Mouse (Mus musculus) olfactory bulb, adult 2 months (tissue): ENCODE data around the gene Ttc32.
"Not testable (repeated sequence)": the region's sequence is repeated elsewhere in the genome, so short reads cannot be mapped to it uniquely, and the experiment has no call there.

Experiments used
- CTCF ChIP-seq: fragments of 200-500 bp; IDR thresholded peaks from 2 replicates; pipeline ENCODE4 v1.5.1; 2012; ENCODE audit warnings: low read depth, mild to moderate bottlenecking, low read length, moderate library complexity; ENCODE audit not compliant: insufficient read depth
- POLR2A ChIP-seq: fragments of 200-500 bp; IDR thresholded peaks from 2 replicates; pipeline ENCODE4 v1.6.1; 2012; ENCODE audit warnings: mild to moderate bottlenecking, low read depth, low read length, moderate library complexity; ENCODE audit not compliant: insufficient read depth

DNA sequence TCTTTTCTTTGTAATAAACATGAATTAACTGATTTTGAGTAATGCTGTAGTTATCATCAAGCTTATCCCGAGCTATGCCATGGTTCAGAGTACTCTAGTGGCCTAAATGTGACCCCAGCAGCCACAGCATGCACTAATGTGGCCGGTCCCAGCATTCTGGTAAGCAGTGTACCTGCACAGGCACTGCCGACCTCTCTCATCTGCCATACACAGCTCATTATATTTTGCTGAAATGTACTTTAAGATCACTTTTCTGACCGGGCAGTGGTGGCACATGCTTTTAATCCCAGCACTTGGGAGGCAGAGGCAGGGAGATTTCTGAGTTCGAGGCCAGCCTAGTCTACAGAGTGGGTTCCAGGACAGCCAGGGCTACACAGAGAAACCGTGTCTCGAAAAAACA is 981 bp upstream of the Ttc32 start:
- not testable (repeated sequence) for TF ChIP-seq CTCF, POLR2A
